Mouse (Mus musculus) kidney, embryonic 16.5 days (tissue): ENCODE measurements around the gene Gbx2. TPM values are rescaled to one million over a fixed set of nuclear protein-coding genes. Genes with fewer than 3 reads are reported as not detected.
A peak's percentile ranks its signal among the peaks of the same experiment; 100 is the strongest.

Experiments
- ATAC-seq: fragments of 200-750 bp; cut with Nextera tagmentation; 2 replicates; pipeline ENCODE4 v1.8.0; 2017; ENCODE audit warnings: moderate TSS enrichment; ENCODE audit not compliant: low FRiP score, low TSS enrichment
- H3K27ac ChIP-seq: fragments of 300-500 bp; sonication (generic); 2 replicates; pipeline ENCODE4 v1.5.1; 2014; ENCODE audit warnings: low read length
- H3K27me3 ChIP-seq: fragments of 300-500 bp; sonication (generic); 2 replicates; pipeline ENCODE4 v1.6.1; 2014; ENCODE audit warnings: low read length, control low read depth, mixed read lengths; ENCODE audit not compliant: insufficient read depth
- H3K36me3 ChIP-seq: fragments of 300-500 bp; sonication (generic); 2 replicates; pipeline ENCODE4 v1.6.1; 2014; ENCODE audit warnings: low read length, control low read depth, mixed read lengths; ENCODE audit not compliant: insufficient read depth
- H3K4me1 ChIP-seq: fragments of 300-500 bp; sonication (generic); 2 replicates; pipeline ENCODE4 v1.6.1; 2014; ENCODE audit warnings: low read length, control low read depth, mixed read lengths; ENCODE audit not compliant: insufficient read depth
- H3K4me2 ChIP-seq: fragments of 300-500 bp; sonication (generic); replicated peaks from 2 replicates; pipeline ENCODE4 v1.6.1; 2014; ENCODE audit warnings: low read depth, low read length
- H3K4me3 ChIP-seq: fragments of 300-500 bp; sonication (generic); 2 replicates; pipeline ENCODE4 v1.5.1; 2014; ENCODE audit warnings: mild to moderate bottlenecking, low read length
- H3K9ac ChIP-seq: fragments of 300-500 bp; sonication (generic); replicated peaks from 2 replicates; pipeline ENCODE4 v1.6.1; 2014; ENCODE audit warnings: low read length
- H3K9me3 ChIP-seq: fragments of 300-500 bp; sonication (generic); 2 replicates; pipeline ENCODE4 v1.6.1; 2016; ENCODE audit warnings: low read length, control low read depth
- WGBS: fragments of 180-500 bp; shearing (Covaris S2); extraction: QIAGEN DNeasy Blood & Tissue Kit; methylation state at CpG from one replicate; pipeline ENCODE4 v1.1.7; 2014; 5-methylcytosine and 5-hydroxymethylcytosine counted together
- polyA plus RNA-seq: library from polyadenylated mRNA; unstranded; fragments of >200 nt; fragmentation: Nextera tagmentation; extraction: Ambion mirVana; gene quantifications from 2 replicates; pipeline ENCODE4 v1.2.1, GENCODE M21; 2015

The Gbx2 gene
- polyA plus RNA-seq, result 0.22 and 0.23 TPM in 2 replicates

DNA sequence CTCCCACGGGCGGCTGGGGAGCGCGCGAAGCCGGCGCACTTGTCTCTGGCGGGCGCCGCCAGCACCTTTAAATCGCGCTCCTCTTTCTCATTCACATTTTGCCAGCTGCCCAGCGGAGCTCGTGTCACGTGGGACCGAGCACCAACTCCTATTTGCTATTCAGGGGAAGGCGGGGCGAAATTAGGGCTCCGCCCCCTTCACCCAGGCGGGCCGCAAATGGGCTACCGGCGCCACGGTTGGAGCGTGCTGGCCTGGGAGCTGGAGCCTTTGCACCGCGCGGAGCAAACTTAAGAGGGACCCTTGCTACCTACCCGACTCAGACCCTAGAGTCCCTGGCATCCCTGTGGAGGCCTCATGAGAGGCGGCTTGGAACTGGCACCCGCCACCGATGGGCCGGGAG lies at the start of gene Gbx2:
TSS of gene Gbx2 (minus strand) at position 60 of the 400 bp plus-strand sequence.
- peaks cover 33% of the 10 kb centered on the region for H3K4me1 ChIP-seq
- H3K9ac ChIP-seq, result 0 out of 2 replicates have a peak within 1 kb of the TSS, but pooled peaks have one; percentile 35
- H3K9me3 ChIP-seq, result no peaks in the 10 kb centered on the region
- WGBS, result 0% methylated on average over 33 of the region's 33 CpGs
- peaks cover 97% of the 10 kb centered on the region for H3K27me3 ChIP-seq
- no peaks in the 10 kb centered on the region for H3K36me3 ChIP-seq
- peak; percentile 67 for ATAC-seq
- H3K4me3 ChIP-seq, result peak within 1 kb of the TSS; percentile 50
- H3K4me2 ChIP-seq, result peak within 1 kb of the TSS; percentile 74
- no peak within 1 kb of the TSS for H3K27ac ChIP-seq

DNA sequence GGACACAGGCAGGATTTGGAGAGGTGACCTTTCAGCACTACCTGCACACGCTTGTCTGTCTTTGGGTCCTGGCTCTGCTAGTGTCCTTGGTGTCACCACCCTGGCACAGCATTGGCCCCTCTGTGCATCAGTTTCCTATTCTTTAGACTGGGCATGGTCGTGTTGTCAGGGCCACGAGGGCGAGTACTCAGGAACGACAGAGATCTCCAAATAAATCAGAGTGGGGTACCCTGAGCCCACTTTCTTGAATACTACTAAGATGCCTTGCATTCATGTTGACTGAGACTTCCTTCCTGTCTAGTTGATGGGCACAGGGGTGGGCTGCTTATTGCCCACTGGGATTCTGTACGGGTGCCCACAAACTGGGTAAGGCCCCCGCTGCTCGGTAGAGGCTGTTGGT lies 46.3 kb upstream of the Gbx2 start:
- H3K36me3 ChIP-seq, result no peaks in the 10 kb centered on the region
- no peaks in the 10 kb centered on the region for H3K9me3 ChIP-seq
- no peak for ATAC-seq
- H3K4me3 ChIP-seq, result no peak overlapping the region
- H3K27ac ChIP-seq, result no peak overlapping the region
- no peak overlapping the region for H3K9ac ChIP-seq
- no peak overlapping the region for H3K4me2 ChIP-seq
- peaks cover 7% of the 10 kb centered on the region for H3K27me3 ChIP-seq
- H3K4me1 ChIP-seq, result no peaks in the 10 kb centered on the region
- WGBS, result 88% methylated on average over 8 of the region's 8 CpGs

DNA sequence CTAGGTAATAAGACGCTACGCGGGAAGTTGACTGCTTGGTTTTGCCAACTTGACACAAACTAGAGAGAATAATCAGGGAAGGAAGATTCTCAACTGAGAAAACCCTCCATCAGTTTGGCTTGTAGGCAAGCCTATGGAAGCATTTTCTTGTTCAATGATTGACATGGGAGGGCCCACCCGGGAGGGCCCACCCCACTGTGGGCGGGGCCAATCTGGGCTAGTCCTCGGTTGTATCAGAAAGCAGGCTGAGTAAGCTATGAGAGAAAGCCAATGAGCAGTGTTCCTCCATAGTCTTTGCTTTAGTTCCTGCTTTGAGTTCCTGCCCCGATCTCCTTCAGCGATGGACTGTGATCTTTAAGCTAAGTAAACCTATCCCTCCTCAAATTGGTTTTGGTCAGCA lies 45.4 kb upstream of the Gbx2 start:
- peaks cover 15% of the 10 kb centered on the region for H3K27me3 ChIP-seq
- no peaks in the 10 kb centered on the region for H3K36me3 ChIP-seq
- no peak overlapping the region for H3K9ac ChIP-seq
- H3K27ac ChIP-seq, result no peak overlapping the region
- no peak for ATAC-seq
- H3K4me2 ChIP-seq, result no peak overlapping the region
- H3K4me3 ChIP-seq, result no peak overlapping the region
- 79% methylated on average over 8 of the region's 8 CpGs for WGBS
- no peaks in the 10 kb centered on the region for H3K4me1 ChIP-seq
- H3K9me3 ChIP-seq, result no peaks in the 10 kb centered on the region

DNA sequence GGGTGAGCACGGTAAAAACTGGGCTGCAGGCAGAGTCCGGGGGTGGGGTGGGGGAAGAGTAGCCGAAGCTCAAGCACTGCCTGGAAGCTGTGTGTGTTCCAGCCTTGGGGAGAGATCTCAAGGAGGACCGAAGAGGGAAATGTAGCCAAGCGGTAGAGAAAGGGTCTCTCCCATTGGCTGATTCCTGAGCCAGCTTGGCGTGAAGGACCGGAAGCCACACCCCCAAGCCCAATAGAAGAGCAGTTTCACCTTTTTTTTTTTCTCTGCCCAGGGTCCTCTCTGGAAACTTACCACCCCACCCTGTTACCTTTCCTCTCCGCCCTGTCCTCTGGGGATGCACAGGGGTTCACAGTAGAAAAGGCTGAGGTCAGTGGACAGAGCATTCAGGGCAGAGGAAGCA lies 43.6 kb upstream of the Gbx2 start:
- ATAC-seq, result no peak
- 76% methylated on average over 8 of the region's 8 CpGs for WGBS
- H3K4me2 ChIP-seq, result no peak overlapping the region

DNA sequence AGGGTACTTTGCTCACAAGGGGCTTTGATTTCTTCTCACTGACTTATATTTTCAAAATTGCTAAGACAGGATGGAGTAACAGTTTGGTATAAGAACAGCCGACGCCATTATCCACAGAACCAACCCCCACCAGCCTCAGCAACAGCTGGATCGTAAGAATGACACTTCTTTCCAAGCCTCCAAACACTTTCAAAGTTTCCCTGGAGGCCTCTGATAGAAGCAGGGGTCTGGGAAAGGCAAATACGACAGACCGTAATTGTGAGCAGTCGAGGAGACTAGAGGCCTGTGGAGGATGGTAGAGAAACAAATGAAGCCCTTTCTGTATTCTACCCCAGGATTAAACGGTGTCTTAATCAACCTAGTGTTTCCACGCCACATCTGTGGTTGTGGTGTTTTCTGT lies 40.9 kb upstream of the Gbx2 start:
- H3K4me1 ChIP-seq, result peaks cover 6% of the 10 kb centered on the region; the same call in 1 of the 2 replicates
- H3K9me3 ChIP-seq, result no peaks in the 10 kb centered on the region
- H3K9ac ChIP-seq, result no peak overlapping the region
- no peak overlapping the region for H3K27ac ChIP-seq
- no peak overlapping the region for H3K4me2 ChIP-seq
- peaks cover 56% of the 10 kb centered on the region for H3K27me3 ChIP-seq
- H3K4me3 ChIP-seq, result no peak overlapping the region
- WGBS, result 45% methylated on average over 8 of the region's 8 CpGs
- ATAC-seq, result no peak
- H3K36me3 ChIP-seq, result no peaks in the 10 kb centered on the region

More for the DNA sequence above, 43.6 kb upstream of the Gbx2 start:
- H3K9ac ChIP-seq, result no peak overlapping the region
- no peaks in the 10 kb centered on the region for H3K4me1 ChIP-seq
- H3K27ac ChIP-seq, result no peak overlapping the region
- H3K4me3 ChIP-seq, result no peak overlapping the region
- H3K36me3 ChIP-seq, result no peaks in the 10 kb centered on the region
- no peaks in the 10 kb centered on the region for H3K9me3 ChIP-seq
- H3K27me3 ChIP-seq, result peaks cover 32% of the 10 kb centered on the region

DNA sequence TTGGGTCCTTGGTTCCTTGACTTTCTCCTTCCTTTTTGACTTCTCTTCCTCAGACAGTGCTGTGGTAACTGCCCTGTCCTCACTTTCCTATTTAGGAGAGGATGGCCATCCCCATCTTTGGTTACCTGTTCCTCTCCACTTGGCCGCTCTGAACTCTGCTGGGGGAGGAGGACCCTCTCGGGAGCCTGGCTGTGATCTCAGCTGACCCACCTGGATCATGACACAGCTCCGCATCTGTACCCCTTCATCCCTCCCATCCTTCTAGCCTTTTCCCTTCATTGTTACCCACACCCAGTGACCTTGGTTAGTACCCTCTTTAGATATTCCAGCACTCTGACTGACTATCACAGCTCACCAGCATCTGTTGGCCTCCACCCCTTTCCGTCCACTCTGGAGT lies 38.7 kb upstream of the Gbx2 start:
- peaks cover 6% of the 10 kb centered on the region; the same call in 1 of the 2 replicates for H3K4me1 ChIP-seq
- no peaks in the 10 kb centered on the region for H3K9me3 ChIP-seq
- no peak overlapping the region for H3K27ac ChIP-seq
- peaks cover 65% of the 10 kb centered on the region for H3K27me3 ChIP-seq
- WGBS, result 72% methylated on average over 4 of the region's 4 CpGs
- no peaks in the 10 kb centered on the region for H3K36me3 ChIP-seq
- no peak overlapping the region for H3K4me3 ChIP-seq
- H3K9ac ChIP-seq, result no peak overlapping the region
- ATAC-seq, result no peak
- no peak overlapping the region for H3K4me2 ChIP-seq

DNA sequence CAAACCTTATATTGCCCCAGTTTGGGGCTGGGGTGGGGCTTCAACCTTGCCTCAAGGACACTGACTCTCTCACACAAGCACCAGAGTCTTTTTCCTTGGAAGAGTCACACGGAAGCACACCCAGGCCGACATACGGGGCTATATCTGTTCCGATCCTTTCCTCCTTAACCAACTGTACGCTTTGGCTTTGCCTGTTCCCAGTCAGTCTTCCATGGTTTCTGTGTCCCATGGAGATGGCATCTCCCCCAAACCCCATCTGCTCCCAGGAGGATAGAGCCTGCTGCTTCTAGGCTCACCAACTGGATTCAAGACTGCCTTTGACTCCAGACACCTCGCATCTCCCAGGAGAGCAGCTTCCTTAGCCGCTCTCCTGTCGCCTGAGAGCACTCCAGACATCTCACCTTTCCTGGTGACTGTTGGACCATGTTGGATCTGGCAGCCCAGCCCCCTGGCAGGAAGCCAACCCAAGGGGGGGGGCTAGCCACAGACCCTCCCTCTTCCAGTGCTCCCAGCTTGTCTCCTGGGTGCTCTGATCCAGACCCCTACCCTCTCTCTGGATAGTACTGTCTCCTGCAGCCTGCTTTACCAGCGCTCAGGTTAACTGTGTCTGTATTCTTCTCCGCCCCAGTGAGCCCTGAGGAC lies 38.2 kb upstream of the Gbx2 start:
- Histone ChIP-seq H3K9ac (no peak overlapping the region), H3K27me3 (peaks cover 71% of the 10 kb centered on the region), H3K36me3 (no peaks in the 10 kb centered on the region), H3K4me1 (peaks cover 6% of the 10 kb centered on the region; the same call in 1 of the 2 replicates), H3K9me3 (no peaks in the 10 kb centered on the region), H3K27ac (no peak overlapping the region), H3K4me2 (no peak overlapping the region; the same call in 1 of the 2 replicates), H3K4me3 (no peak overlapping the region)
- 0 out of 2 replicates have a peak, but pooled peaks have one; percentile 12 for ATAC-seq
- 40% methylated on average over 10 of the region's 10 CpGs for WGBS

DNA sequence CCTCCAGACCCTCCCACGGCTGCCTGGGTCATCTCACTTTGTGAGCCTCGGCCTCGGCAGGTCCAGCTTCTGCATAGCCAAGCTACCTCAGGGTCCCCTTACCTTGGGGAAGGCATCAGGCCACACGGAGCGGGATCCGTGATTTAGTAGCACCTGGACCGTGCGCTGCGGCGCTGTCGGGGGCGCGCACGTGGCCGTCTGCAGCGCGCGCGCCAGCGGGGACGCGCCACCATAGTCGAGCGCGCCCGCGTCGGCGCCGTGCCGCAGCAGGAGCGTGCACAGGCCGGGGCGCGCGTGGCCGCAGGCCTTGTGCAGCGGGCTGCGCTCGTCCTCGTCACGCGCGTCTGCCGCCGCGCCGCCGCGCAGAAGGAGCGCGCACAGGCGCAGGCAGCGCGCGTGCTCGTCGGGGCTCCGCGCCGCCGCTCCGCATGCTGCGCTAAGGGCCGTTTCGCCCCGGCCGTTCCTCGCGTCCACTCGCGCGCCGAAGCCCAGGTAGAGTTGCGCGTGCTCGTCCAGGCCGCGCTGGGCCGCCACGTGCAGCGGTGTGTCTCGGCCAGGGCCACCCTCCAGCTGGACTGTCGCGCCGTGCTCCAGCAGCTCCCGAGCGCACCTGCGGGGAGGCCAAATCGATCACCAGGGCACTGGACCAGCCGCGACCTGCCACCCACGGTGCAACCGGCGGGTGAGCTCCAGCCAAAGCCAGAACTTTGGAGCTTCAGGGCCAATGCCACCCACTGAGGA lies 37.3 kb upstream of the Gbx2 start:
- no peaks in the 10 kb centered on the region for H3K36me3 ChIP-seq
- peaks cover 6% of the 10 kb centered on the region; the same call in 1 of the 2 replicates for H3K4me1 ChIP-seq
- no peaks in the 10 kb centered on the region for H3K9me3 ChIP-seq
- peak; percentile 60; the same call in 1 of the 2 replicates for ATAC-seq
- peak overlapping the region; percentile 57 for H3K4me3 ChIP-seq
- H3K27me3 ChIP-seq, result peaks cover 72% of the 10 kb centered on the region
- H3K9ac ChIP-seq, result peak overlapping the region; percentile 61
- under 1% methylated on average over 92 of the region's 95 CpGs for WGBS
- peak overlapping the region; percentile 97 for H3K4me2 ChIP-seq
- no peak overlapping the region for H3K27ac ChIP-seq

DNA sequence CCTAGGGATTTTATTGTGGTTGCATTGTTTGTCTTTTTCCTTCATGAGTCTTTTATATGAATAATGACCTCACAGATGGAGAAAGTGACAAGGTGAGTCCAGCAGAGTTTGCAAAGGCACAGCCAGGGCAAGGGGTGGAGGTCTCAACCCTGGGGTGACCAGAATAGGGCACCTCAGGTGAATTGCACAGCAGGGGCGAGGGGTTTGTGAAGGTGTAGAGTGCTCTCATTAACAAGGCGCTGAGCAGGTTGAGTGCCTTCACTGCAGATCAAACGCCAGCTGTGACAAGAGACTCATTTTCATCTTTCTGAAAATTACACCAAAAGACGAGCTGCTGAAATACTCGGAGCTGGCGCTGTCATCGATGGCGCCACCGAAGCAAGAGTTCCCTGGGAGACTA lies 36.6 kb upstream of the Gbx2 start:
- no peak for ATAC-seq
- 18% methylated on average over 9 of the region's 9 CpGs for WGBS
- H3K9me3 ChIP-seq, result no peaks in the 10 kb centered on the region
- H3K27ac ChIP-seq, result no peak overlapping the region
- H3K4me2 ChIP-seq, result peak overlapping the region; percentile 97
- H3K36me3 ChIP-seq, result no peaks in the 10 kb centered on the region
- no peak overlapping the region for H3K9ac ChIP-seq
- peak overlapping the region; percentile 57 for H3K4me3 ChIP-seq
- peaks cover 78% of the 10 kb centered on the region for H3K27me3 ChIP-seq
- peaks cover 6% of the 10 kb centered on the region; the same call in 1 of the 2 replicates for H3K4me1 ChIP-seq

DNA sequence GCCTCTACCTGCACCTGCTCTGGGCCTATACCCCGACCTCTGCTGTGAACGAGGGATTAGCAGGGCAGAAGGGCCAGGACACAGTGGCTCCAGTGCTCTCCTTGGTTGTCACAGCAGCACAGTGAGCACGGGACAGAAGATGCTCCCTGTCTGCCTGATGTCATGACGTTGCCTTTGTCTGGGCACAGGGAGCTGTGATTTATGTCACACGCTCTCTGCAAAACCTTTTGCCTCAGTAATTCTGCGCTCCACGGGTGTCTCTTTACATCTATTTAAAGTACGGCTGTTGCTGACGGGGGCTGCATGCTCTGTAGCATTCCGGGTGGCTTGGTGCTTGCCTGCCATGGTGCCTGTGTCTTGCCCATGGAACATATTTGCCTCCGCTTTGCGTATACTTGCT lies 33.4 kb upstream of the Gbx2 start:
- H3K9ac ChIP-seq, result no peak overlapping the region
- no peak overlapping the region for H3K27ac ChIP-seq
- H3K36me3 ChIP-seq, result no peaks in the 10 kb centered on the region
- peaks cover 10% of the 10 kb centered on the region; the same call in 1 of the 2 replicates for H3K4me1 ChIP-seq
- no peak overlapping the region for H3K4me3 ChIP-seq
- no peak overlapping the region for H3K4me2 ChIP-seq
- H3K27me3 ChIP-seq, result peaks cover 63% of the 10 kb centered on the region
- WGBS, result 50% methylated on average over 12 of the region's 12 CpGs
- ATAC-seq, result no peak
- no peaks in the 10 kb centered on the region for H3K9me3 ChIP-seq
